Mouse (Mus musculus) heart, embryonic 15.5 days (tissue): Measurements from ENCODE around the gene Erg. TPM values are rescaled to one million over a fixed set of nuclear protein-coding genes. Genes with fewer than 3 reads are reported as not detected.

Experiments used
- ATAC-seq: fragments of 200-750 bp; cut with Nextera tagmentation; replicated peaks from 2 replicates; pipeline ENCODE4 v1.8.0; 2017; ENCODE audit warnings: low read depth, moderate TSS enrichment; ENCODE audit not compliant: insufficient number of reproducible peaks, insufficient read depth, low FRiP score
- H3K27ac ChIP-seq: fragments of 300-500 bp; sonication (generic); 2 replicates; pipeline ENCODE4 v1.5.1; 2015; ENCODE audit warnings: mild to moderate bottlenecking, inconsistent platforms
- H3K27me3 ChIP-seq: fragments of 300-500 bp; sonication (generic); 2 replicates; pipeline ENCODE4 v1.6.1; 2015; ENCODE audit warnings: inconsistent platforms
- H3K36me3 ChIP-seq: fragments of 300-500 bp; sonication (generic); 2 replicates; pipeline ENCODE4 v1.6.1; 2015; ENCODE audit warnings: mild to moderate bottlenecking, inconsistent platforms
- H3K4me1 ChIP-seq: fragments of 300-500 bp; sonication (generic); replicated peaks from 2 replicates; pipeline ENCODE4 v1.6.1; 2015; ENCODE audit warnings: inconsistent platforms
- H3K4me2 ChIP-seq: fragments of 300-500 bp; sonication (generic); 2 replicates; pipeline ENCODE4 v1.6.1; 2015; ENCODE audit warnings: inconsistent platforms, mild to moderate bottlenecking, moderate library complexity
- H3K4me3 ChIP-seq: fragments of 300-500 bp; sonication (generic); 2 replicates; pipeline ENCODE4 v1.5.1; 2015; ENCODE audit warnings: mild to moderate bottlenecking, inconsistent platforms
- H3K9ac ChIP-seq: fragments of 300-500 bp; sonication (generic); 2 replicates; pipeline ENCODE4 v1.6.1; 2015; ENCODE audit warnings: mild to moderate bottlenecking, inconsistent platforms
- H3K9me3 ChIP-seq: fragments of 300-500 bp; sonication (generic); replicated peaks from 2 replicates; pipeline ENCODE4 v1.6.1; 2016; ENCODE audit warnings: inconsistent platforms
- WGBS: fragments of 180-500 bp; shearing (Covaris S2); methylation state at CpG from one replicate; pipeline ENCODE4 v1.1.7; 2015; ENCODE audit warnings: mixed read lengths; 5-methylcytosine and 5-hydroxymethylcytosine counted together
- polyA plus RNA-seq: library from polyadenylated mRNA; unstranded; fragments of >200 nt; fragmentation: Nextera tagmentation; extraction: Ambion mirVana; gene quantifications from 2 replicates; pipeline ENCODE4 v1.2.1, GENCODE M21; 2015

The Erg gene
- polyA plus RNA-seq, 1 experiment from 2014 or later, result 5.4 TPM

- no peaks in the 10 kb centered on the region for H3K36me3 ChIP-seq
- no peaks in the 10 kb centered on the region for H3K9me3 ChIP-seq
- no peak overlapping the region for H3K4me2 ChIP-seq
- H3K9ac ChIP-seq, result no peak overlapping the region
- WGBS, result 70% methylated on average over 2 of the region's 2 CpGs
- no peak for ATAC-seq
- H3K27ac ChIP-seq, result no peak overlapping the region
- no peaks in the 10 kb centered on the region for H3K4me1 ChIP-seq
- no peaks in the 10 kb centered on the region for H3K27me3 ChIP-seq
- H3K4me3 ChIP-seq, result no peak overlapping the region
These were observed 58.8 kb downstream of the Erg start for GRCm38 (mm10) chr16:95527561-95527960.

GRCm38 (mm10) chr16:95519520-95519919 is 66.9 kb downstream of the Erg start:
- 79% methylated on average over 8 of the region's 8 CpGs for WGBS
- Histone ChIP-seq H3K9me3 (no peaks in the 10 kb centered on the region), H3K4me2 (no peak overlapping the region), H3K9ac (no peak overlapping the region), H3K4me3 (no peak overlapping the region), H3K27me3 (no peaks in the 10 kb centered on the region), H3K4me1 (no peaks in the 10 kb centered on the region), H3K27ac (no peak overlapping the region), H3K36me3 (no peaks in the 10 kb centered on the region)
- ATAC-seq, result no peak

- no peak overlapping the region for H3K9ac ChIP-seq
- no peaks in the 10 kb centered on the region for H3K36me3 ChIP-seq
- no peaks in the 10 kb centered on the region for H3K27me3 ChIP-seq
- H3K9me3 ChIP-seq, result no peaks in the 10 kb centered on the region
- WGBS, result 62% methylated on average over 2 of the region's 2 CpGs
- no peak overlapping the region for H3K4me3 ChIP-seq
- H3K4me2 ChIP-seq, result no peak overlapping the region
- H3K4me1 ChIP-seq, result no peaks in the 10 kb centered on the region
- H3K27ac ChIP-seq, result no peak overlapping the region
- no peak for ATAC-seq
These were observed 80.3 kb downstream of the Erg start for GRCm38 (mm10) chr16:95506051-95506450.

- Histone ChIP-seq H3K9me3 (no peaks in the 10 kb centered on the region), H3K27ac (no peak overlapping the region), H3K27me3 (no peaks in the 10 kb centered on the region), H3K36me3 (no peaks in the 10 kb centered on the region), H3K4me3 (no peak overlapping the region), H3K4me1 (no peaks in the 10 kb centered on the region), H3K4me2 (no peak overlapping the region), H3K9ac (no peak overlapping the region)
- ATAC-seq, result no peak
- WGBS, result 79% methylated on average over 10 of the region's 10 CpGs
These were observed 89.7 kb downstream of the Erg start for GRCm38 (mm10) chr16:95496582-95497300.

GRCm38 (mm10) chr16:95494108-95494507 is 92.3 kb downstream of the Erg start:
- Histone ChIP-seq H3K36me3 (no peaks in the 10 kb centered on the region), H3K27ac (no peak overlapping the region), H3K4me3 (no peak overlapping the region), H3K9me3 (no peaks in the 10 kb centered on the region), H3K4me1 (no peaks in the 10 kb centered on the region), H3K27me3 (no peaks in the 10 kb centered on the region), H3K4me2 (no peak overlapping the region), H3K9ac (no peak overlapping the region)
- WGBS, result 33% methylated on average over 3 of the region's 3 CpGs
- no peak for ATAC-seq

- no peak for ATAC-seq
- no peak overlapping the region for H3K4me2 ChIP-seq
These were observed 93.1 kb downstream of the Erg start for GRCm38 (mm10) chr16:95493336-95493735.

GRCm38 (mm10) chr16:95492146-95492545 is 94.2 kb downstream of the Erg start:
- H3K36me3 ChIP-seq, result no peaks in the 10 kb centered on the region
- no peaks in the 10 kb centered on the region for H3K27me3 ChIP-seq
- ATAC-seq, result no peak
- H3K4me1 ChIP-seq, result no peaks in the 10 kb centered on the region
- no peak overlapping the region for H3K4me2 ChIP-seq
- 72% methylated on average over 7 of the region's 7 CpGs for WGBS
- no peak overlapping the region for H3K4me3 ChIP-seq
- H3K9me3 ChIP-seq, result no peaks in the 10 kb centered on the region
- H3K9ac ChIP-seq, result no peak overlapping the region
- H3K27ac ChIP-seq, result no peak overlapping the region

More at GRCm38 (mm10) chr16:95493336-95493735, 93.1 kb downstream of the Erg start:
- Histone ChIP-seq H3K4me3 (no peak overlapping the region), H3K27ac (no peak overlapping the region), H3K27me3 (no peaks in the 10 kb centered on the region), H3K9me3 (no peaks in the 10 kb centered on the region), H3K4me1 (no peaks in the 10 kb centered on the region), H3K9ac (no peak overlapping the region), H3K36me3 (no peaks in the 10 kb centered on the region)
- WGBS, result 82% methylated on average over 8 of the region's 8 CpGs

- WGBS, result 68% methylated on average over 5 of the region's 5 CpGs
- no peak overlapping the region for H3K4me2 ChIP-seq
- H3K9ac ChIP-seq, result no peak overlapping the region
- H3K4me1 ChIP-seq, result no peaks in the 10 kb centered on the region
- no peaks in the 10 kb centered on the region for H3K27me3 ChIP-seq
- no peak for ATAC-seq
- H3K27ac ChIP-seq, result no peak overlapping the region
- H3K4me3 ChIP-seq, result no peak overlapping the region
- H3K9me3 ChIP-seq, result no peaks in the 10 kb centered on the region
- no peaks in the 10 kb centered on the region for H3K36me3 ChIP-seq
These were observed 96.0 kb downstream of the Erg start for GRCm38 (mm10) chr16:95490386-95490785.

GRCm38 (mm10) chr16:95487606-95488351 is 98.6 kb downstream of the Erg start:
- Histone ChIP-seq H3K27ac (no peak overlapping the region), H3K27me3 (no peaks in the 10 kb centered on the region), H3K4me3 (no peak overlapping the region), H3K9ac (no peak overlapping the region), H3K4me2 (no peak overlapping the region), H3K4me1 (no peaks in the 10 kb centered on the region), H3K36me3 (no peaks in the 10 kb centered on the region), H3K9me3 (no peaks in the 10 kb centered on the region)
- ATAC-seq, result no peak
- 74% methylated on average over 9 of the region's 9 CpGs for whole genome bisulfite sequencing

- WGBS, result 87% methylated on average over 13 of the region's 13 CpGs
These were observed 105.2 kb downstream of the Erg start for GRCm38 (mm10) chr16:95481176-95481575.

GRCm38 (mm10) chr16:95478558-95478957 is 107.8 kb downstream of the Erg start:
- no peaks in the 10 kb centered on the region for H3K36me3 ChIP-seq
- H3K27ac ChIP-seq, result no peak overlapping the region
- no peaks in the 10 kb centered on the region for H3K9me3 ChIP-seq
- H3K4me3 ChIP-seq, result no peak overlapping the region
- H3K27me3 ChIP-seq, result no peaks in the 10 kb centered on the region
- no peak overlapping the region for H3K4me2 ChIP-seq
- WGBS, result 68% methylated on average over 5 of the region's 5 CpGs
- H3K4me1 ChIP-seq, result no peaks in the 10 kb centered on the region
- H3K9ac ChIP-seq, result no peak overlapping the region
- ATAC-seq, result no peak

More at GRCm38 (mm10) chr16:95481176-95481575, 105.2 kb downstream of the Erg start:
- H3K9me3 ChIP-seq, result no peaks in the 10 kb centered on the region
- H3K27me3 ChIP-seq, result no peaks in the 10 kb centered on the region
- H3K27ac ChIP-seq, result no peak overlapping the region
- no peak overlapping the region for H3K4me3 ChIP-seq
- no peaks in the 10 kb centered on the region for H3K36me3 ChIP-seq
- H3K4me2 ChIP-seq, result no peak overlapping the region
- no peak for ATAC-seq
- H3K9ac ChIP-seq, result no peak overlapping the region
- H3K4me1 ChIP-seq, result no peaks in the 10 kb centered on the region

- H3K4me2 ChIP-seq, result no peak overlapping the region
- H3K9me3 ChIP-seq, result no peaks in the 10 kb centered on the region
- 77% methylated on average over 3 of the region's 3 CpGs for WGBS
- no peak overlapping the region for H3K4me3 ChIP-seq
- no peaks in the 10 kb centered on the region for H3K36me3 ChIP-seq
- H3K4me1 ChIP-seq, result no peaks in the 10 kb centered on the region
- ATAC-seq, result no peak
- H3K9ac ChIP-seq, result no peak overlapping the region
- no peak overlapping the region for H3K27ac ChIP-seq
- no peaks in the 10 kb centered on the region for H3K27me3 ChIP-seq
These were observed 111.4 kb downstream of the Erg start for GRCm38 (mm10) chr16:95475041-95475440.
